In genomic region chr11:117836306-117836705, GRCm38 (mm10) we compare ENCODE assay signal across 9 mouse cellular contexts. TPM values are rescaled to one million over a fixed set of nuclear protein-coding genes. Genes with fewer than 3 reads are reported as not detected.
DNase-seq lines count a peak whose midpoint lies in the region; ATAC-seq and TF ChIP-seq lines count a peak whose summit lies in the region.
"Had no signal": no experiment of that assay in that cellular context is flagged by ENCODE, and none has a peak within 500 bp of the region (broad histone marks: within the 10 kb centered on the region; RNA-seq: fewer than 3 reads in every experiment).

No protein-coding gene starts in this region.

- no peak for TF ChIP-seq CTCF in heart, adult 2 months (IDR thresholded peaks at IDR 0.05)

- WGBS in heart, embryonic 13.5 days, result 23% methylated on average over 13 of the region's 13 CpGs
- 26% methylated on average over 13 of the region's 13 CpGs for WGBS in heart, adult 2 months
- WGBS in hindbrain, embryonic 10.5 days, result 31% methylated on average over 13 of the region's 13 CpGs
- 30% methylated on average over 13 of the region's 13 CpGs for WGBS in limb, embryonic 10.5 days
- WGBS in midbrain, embryonic 15.5 days, result 29% methylated on average over 13 of the region's 13 CpGs

- H3K4me1 ChIP-seq in heart, embryonic 13.5 days, result peaks cover 39% of the 10 kb centered on the region
- H3K4me1 ChIP-seq in heart, adult 2 months (ENCODE audit: control insufficient read depth, insufficient read depth, low read length), result peaks cover 3% of the 10 kb centered on the region
- H3K4me1 ChIP-seq in hindbrain, embryonic 10.5 days (replicated peaks), result peaks cover 27% of the 10 kb centered on the region
- H3K4me1 ChIP-seq in limb, embryonic 10.5 days, result peaks cover 28% of the 10 kb centered on the region
- H3K4me1 ChIP-seq in midbrain, embryonic 15.5 days, result peaks cover 8% of the 10 kb centered on the region

- intact Hi-C loops in heart, adult 2 months (cut with DNase I), result no loop called here

- H3K9ac ChIP-seq in heart, embryonic 13.5 days, result peak overlapping the region; percentile 37
- no peak overlapping the region for H3K9ac ChIP-seq in heart, adult 2 months (ENCODE audit: low read depth, low read length)
- no peak overlapping the region for H3K9ac ChIP-seq in midbrain, embryonic 15.5 days

- no peak for TF ChIP-seq POLR2A in heart, adult 2 months (IDR thresholded peaks at IDR 0.05; ENCODE audit: insufficient read depth, low read depth, low read length)

- ATAC-seq in heart, embryonic 13.5 days (ENCODE audit: extremely low read depth, insufficient number of reproducible peaks, low FRiP score, low TSS enrichment), result no peak
- ATAC-seq in midbrain, embryonic 15.5 days (replicated peaks), result no peak
- ATAC-seq: Patski had no signal

- H3K36me3 ChIP-seq in heart, embryonic 13.5 days, result peaks cover 4% of the 10 kb centered on the region; the same call in 1 of the 2 replicates
- no peaks in the 10 kb centered on the region for H3K36me3 ChIP-seq in heart, adult 2 months (ENCODE audit: control insufficient read depth, insufficient read depth, low read length)
- no peaks in the 10 kb centered on the region for H3K36me3 ChIP-seq in hindbrain, embryonic 10.5 days
- H3K36me3 ChIP-seq in limb, embryonic 10.5 days, result no peaks in the 10 kb centered on the region
- no peaks in the 10 kb centered on the region for H3K36me3 ChIP-seq in midbrain, embryonic 15.5 days (replicated peaks)

- peak overlapping the region; percentile 33 for H3K4me3 ChIP-seq in heart, embryonic 13.5 days
- H3K4me3 ChIP-seq in heart, adult 2 months, result no peak overlapping the region
- peak overlapping the region; percentile 23 for H3K4me3 ChIP-seq in hindbrain, embryonic 10.5 days
- peak overlapping the region; percentile 18; the same call in 1 of the 2 replicates for H3K4me3 ChIP-seq in limb, embryonic 10.5 days
- H3K4me3 ChIP-seq in midbrain, embryonic 15.5 days, result no peak overlapping the region

- no peaks in the 10 kb centered on the region for H3K27me3 ChIP-seq in heart, embryonic 13.5 days (replicated peaks)
- H3K27me3 ChIP-seq in heart, adult 2 months (ENCODE audit: control insufficient read depth, insufficient read depth, low read length), result no peaks in the 10 kb centered on the region
- no peaks in the 10 kb centered on the region for H3K27me3 ChIP-seq in hindbrain, embryonic 10.5 days (ENCODE audit: insufficient read depth, poor library complexity, severe bottlenecking)
- no peaks in the 10 kb centered on the region for H3K27me3 ChIP-seq in limb, embryonic 10.5 days (ENCODE audit: low read depth, poor library complexity, severe bottlenecking)
- no peaks in the 10 kb centered on the region for H3K27me3 ChIP-seq in midbrain, embryonic 15.5 days (replicated peaks)
- H3K27me3 ChIP-seq: Patski had no signal

- no peak for TF ChIP-seq EP300 in heart, adult 2 months (IDR thresholded peaks at IDR 0.05; ENCODE audit: insufficient read depth, low read depth, low read length)

- no peak overlapping the region for H3K27ac ChIP-seq in heart, embryonic 13.5 days (replicated peaks)
- H3K27ac ChIP-seq in heart, adult 2 months, result no peak overlapping the region
- no peak overlapping the region for H3K27ac ChIP-seq in hindbrain, embryonic 10.5 days
- H3K27ac ChIP-seq in limb, embryonic 10.5 days, result no peak overlapping the region
- H3K27ac ChIP-seq in midbrain, embryonic 15.5 days, result no peak overlapping the region

- H3K4me2 ChIP-seq in heart, embryonic 13.5 days, result peak overlapping the region; percentile 60
- H3K4me2 ChIP-seq in midbrain, embryonic 15.5 days, result peak overlapping the region; percentile 34

- H3K9me3 ChIP-seq in heart, embryonic 13.5 days, result no peaks in the 10 kb centered on the region
- H3K9me3 ChIP-seq in hindbrain, embryonic 10.5 days, result no peaks in the 10 kb centered on the region
- no peaks in the 10 kb centered on the region for H3K9me3 ChIP-seq in limb, embryonic 10.5 days (replicated peaks)
- no peaks in the 10 kb centered on the region for H3K9me3 ChIP-seq in midbrain, embryonic 15.5 days

- no peak for DNase-seq in heart, adult 2 months
- DNase-seq in adrenal gland, postnatal 25 days, result peak; percentile 28
- DNase-seq in hindbrain, embryonic 10.5 days (ENCODE audit: low spot score), result no peak
- no peak for DNase-seq in limb, embryonic 10.5 days (ENCODE audit: low spot score)
- DNase-seq in thymus, postnatal 10 days (ENCODE audit: low spot score in 2 of 2), result no peak
- no peak for DNase-seq in thymus, postnatal 4 days

- H3K79me2 ChIP-seq in heart, adult 2 months (replicated peaks; ENCODE audit: control insufficient read depth, insufficient read depth, low read length), result no peaks in the 10 kb centered on the region

RNA-seq across cellular contexts. Expression of gene Tk1, which starts 10.4 kb away (rescaled TPM):
- 97.6 and 109 TPM in 2 replicates for polyA plus RNA-seq in heart, embryonic 13.5 days (2015; fragmentation: Nextera tagmentation; extraction: Ambion mirVana)
- total RNA-seq in heart, adult 2 months (2021), result 1 to 10 TPM; 1.9 to 2.0 TPM
- 3.0 and 3.7 TPM in 2 replicates for polyA plus RNA-seq in heart, adult 2 months (2012; rRNA removed)
- 14.3 and 18.4 TPM in 2 replicates for total RNA-seq in adrenal gland, postnatal 25 days (2021)
- polyA plus RNA-seq in hindbrain, embryonic 10.5 days (2016; fragmentation: Nextera tagmentation; extraction: Ambion mirVana), result 106 and 132 TPM in 2 replicates
- polyA plus RNA-seq in limb, embryonic 10.5 days (2016; fragmentation: Nextera tagmentation; extraction: Ambion mirVana), result 170 and 183 TPM in 2 replicates
- polyA plus RNA-seq in midbrain, embryonic 15.5 days (2015; fragmentation: Nextera tagmentation; extraction: Ambion mirVana), result 15.3 and 19.7 TPM in 2 replicates

RNA-seq across cellular contexts. Expression of gene Afmid, which starts 10.6 kb away (rescaled TPM):
- polyA plus RNA-seq in heart, embryonic 13.5 days (2015; fragmentation: Nextera tagmentation; extraction: Ambion mirVana), result 12.6 and 12.7 TPM in 2 replicates
- total RNA-seq in heart, adult 2 months (2021), result 1 to 10 TPM; 2.5 to 3.2 TPM
- polyA plus RNA-seq in heart, adult 2 months (2012; rRNA removed), result 11.8 and 14.3 TPM in 2 replicates
- total RNA-seq in adrenal gland, postnatal 25 days (2021), result 10.1 and 13.2 TPM in 2 replicates
- polyA plus RNA-seq in hindbrain, embryonic 10.5 days (2016; fragmentation: Nextera tagmentation; extraction: Ambion mirVana), result 3.8 and 4.0 TPM in 2 replicates
- 2.4 and 3.3 TPM in 2 replicates for polyA plus RNA-seq in limb, embryonic 10.5 days (2016; fragmentation: Nextera tagmentation; extraction: Ambion mirVana)
- 4.9 and 5.4 TPM in 2 replicates for polyA plus RNA-seq in midbrain, embryonic 15.5 days (2015; fragmentation: Nextera tagmentation; extraction: Ambion mirVana)

RNA-seq across cellular contexts. Expression of gene Birc5, which starts 12.7 kb away (rescaled TPM):
- 228 and 260 TPM in 2 replicates for polyA plus RNA-seq in heart, embryonic 13.5 days (2015; fragmentation: Nextera tagmentation; extraction: Ambion mirVana)
- under 1 TPM; 0.18 to 0.80 TPM for total RNA-seq in heart, adult 2 months (2021)
- 0.35 and 0.79 TPM in 2 replicates for polyA plus RNA-seq in heart, adult 2 months (2012; rRNA removed)
- total RNA-seq in adrenal gland, postnatal 25 days (2021), result 5.2 and 8.5 TPM in 2 replicates
- 338 and 392 TPM in 2 replicates for polyA plus RNA-seq in hindbrain, embryonic 10.5 days (2016; fragmentation: Nextera tagmentation; extraction: Ambion mirVana)
- 395 and 434 TPM in 2 replicates for polyA plus RNA-seq in limb, embryonic 10.5 days (2016; fragmentation: Nextera tagmentation; extraction: Ambion mirVana)
- 29.4 and 32.8 TPM in 2 replicates for polyA plus RNA-seq in midbrain, embryonic 15.5 days (2015; fragmentation: Nextera tagmentation; extraction: Ambion mirVana)

RNA-seq across cellular contexts. Expression of gene Tmem235, which starts 24.2 kb away (rescaled TPM):
- not detected in 2 replicates for polyA plus RNA-seq in heart, embryonic 13.5 days (2015; fragmentation: Nextera tagmentation; extraction: Ambion mirVana)
- not detected for total RNA-seq in heart, adult 2 months (2021)
- not detected in 2 replicates for polyA plus RNA-seq in heart, adult 2 months (2012; rRNA removed)
- not detected in 2 replicates for total RNA-seq in adrenal gland, postnatal 25 days (2021)
- polyA plus RNA-seq in hindbrain, embryonic 10.5 days (2016; fragmentation: Nextera tagmentation; extraction: Ambion mirVana), result not detected in 2 replicates
- polyA plus RNA-seq in limb, embryonic 10.5 days (2016; fragmentation: Nextera tagmentation; extraction: Ambion mirVana), result not detected in 2 replicates
- polyA plus RNA-seq in midbrain, embryonic 15.5 days (2015; fragmentation: Nextera tagmentation; extraction: Ambion mirVana), result not detected in 2 replicates

RNA-seq across cellular contexts. Expression of gene Gm20708, which starts 26.8 kb away (rescaled TPM):
- polyA plus RNA-seq in heart, embryonic 13.5 days (2015; fragmentation: Nextera tagmentation; extraction: Ambion mirVana), result 0.78 and 1.3 TPM in 2 replicates
- total RNA-seq in heart, adult 2 months (2021), result under 1 TPM; 0.44 to 0.48 TPM
- 0.57 and 0.79 TPM in 2 replicates for polyA plus RNA-seq in heart, adult 2 months (2012; rRNA removed)
- total RNA-seq in adrenal gland, postnatal 25 days (2021), result 1.00 and 1.8 TPM in 2 replicates
- 0.30 and 0.31 TPM in 2 replicates for polyA plus RNA-seq in hindbrain, embryonic 10.5 days (2016; fragmentation: Nextera tagmentation; extraction: Ambion mirVana)
- polyA plus RNA-seq in limb, embryonic 10.5 days (2016; fragmentation: Nextera tagmentation; extraction: Ambion mirVana), result 0.23 and 0.58 TPM in 2 replicates
- polyA plus RNA-seq in midbrain, embryonic 15.5 days (2015; fragmentation: Nextera tagmentation; extraction: Ambion mirVana), result 0.98 and 1.4 TPM in 2 replicates

Comparison
In these comparisons a context has a peak if more than half of its experiments do, and no peak if none do; other contexts are left out.
1. H3K4me3 ChIP-seq: peak in heart, embryonic 13.5 days (single experiment), hindbrain, embryonic 10.5 days (single experiment) and limb, embryonic 10.5 days (single experiment); none in heart, adult 2 months (single experiment) and midbrain, embryonic 15.5 days (single experiment).
2. RNA of gene Birc5, which starts 12.7 kb away (polyA plus RNA-seq): 395 to 434 TPM in limb, embryonic 10.5 days, 338 to 392 TPM in hindbrain, embryonic 10.5 days, 228 to 260 TPM in heart, embryonic 13.5 days and 29.4 to 32.8 TPM in midbrain, embryonic 15.5 days; 0.35 to 0.79 TPM in heart, adult 2 months; every median in the first group is over 10 times any median in the second.